Mouse (Mus musculus): ENCODE measurements around the gene Chmp2a.

Gene Chmp2a

DNA sequence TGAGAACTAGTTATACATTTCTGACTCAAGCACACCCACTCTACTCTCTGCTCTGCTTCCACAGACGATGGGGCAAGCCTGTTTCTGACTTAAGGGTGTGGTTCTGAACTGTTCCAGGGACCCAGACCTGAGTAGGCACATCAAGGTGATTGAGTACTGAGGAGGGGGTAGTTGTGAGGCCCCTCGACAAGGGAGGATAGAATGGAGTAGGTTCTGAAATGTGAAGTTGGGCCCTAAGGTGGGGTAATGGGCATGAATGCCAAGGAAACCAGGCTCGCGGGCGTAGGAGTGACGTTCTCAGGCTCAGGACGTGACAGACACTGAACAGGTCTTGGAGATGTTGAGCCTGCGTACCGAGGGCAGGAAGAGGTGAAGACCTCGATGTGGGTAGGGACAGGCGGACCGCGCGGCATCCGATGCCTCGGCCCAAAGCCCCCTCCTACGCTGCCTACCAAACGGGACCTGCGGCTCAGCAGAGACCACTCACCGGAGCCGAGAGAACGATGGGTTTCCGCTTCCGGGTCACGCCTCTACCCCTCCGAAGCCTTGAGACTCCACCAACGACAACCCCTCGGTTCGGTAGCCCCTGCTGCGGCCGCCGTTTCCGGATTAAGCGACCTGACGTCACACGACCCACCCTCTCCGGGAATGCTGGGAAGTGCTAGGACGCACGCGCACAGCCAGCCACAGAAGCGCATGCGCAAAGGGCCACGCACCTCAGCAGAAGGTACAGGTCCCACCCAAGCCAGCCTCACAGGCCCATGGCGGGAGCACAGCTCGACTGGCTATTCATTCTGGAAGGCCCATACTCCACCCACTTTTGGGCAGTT, at the start of gene Chmp2a:
Chmp2a (minus strand) TSS at position 660 of the 830 bp plus-strand sequence.
- ChIA-PET CTCF (interaction anchor here in 1 of 4 experiments (1.4 kb wide), 1 partner anchor 24 kb away, joined by 3 read pairs; the partner anchor contains the start of gene Zbtb45), POLR2A (interaction anchor here in 3 of 4 experiments (0.9 to 21.4 kb wide), 33 partner anchors 7 to 154 kb away, joined by 3 to 694 read pairs (median 7); partner anchors contain the start of genes Rps5 (in 3 of the 3), Zbtb45 (in 3 of the 3), Zfp446 (in 3 of the 3) and Mzf1 (in 2 of the 3))

GRCm38 (mm10) chr7:13072293-13072692, 37.7 kb upstream of the Chmp2a start:
- POLR2A ChIA-PET = interaction anchor here in 1 of 4 experiments (0.7 to 2.4 kb wide), 2 partner anchors 13 to 39 kb away, joined by 3 to 8 read pairs; no protein-coding TSS in a partner anchor
- CTCF ChIA-PET = interaction anchor here in 3 of 4 experiments (0.6 to 2.9 kb wide), 4 partner anchors 14 to 439 kb away, joined by 3 to 8 read pairs (median 4); no protein-coding TSS in a partner anchor

- ChIA-PET CTCF (interaction anchor here in 2 of 4 experiments (0.6 to 0.7 kb wide), 3 partner anchors 10 to 85 kb away, joined by 8 to 14 read pairs (median 11); partner anchors contain the start of gene Vmn1r86 (in 1 of the 2)), POLR2A (interaction anchor here in 1 of 4 experiments (1.4 kb wide), 1 partner anchor 141 kb away, joined by 3 read pairs; the partner anchor contains the start of gene Rps5)
Measured at GRCm38 (mm10) chr7:13063399-13063798, 28.8 kb upstream of the Chmp2a start.

DNA sequence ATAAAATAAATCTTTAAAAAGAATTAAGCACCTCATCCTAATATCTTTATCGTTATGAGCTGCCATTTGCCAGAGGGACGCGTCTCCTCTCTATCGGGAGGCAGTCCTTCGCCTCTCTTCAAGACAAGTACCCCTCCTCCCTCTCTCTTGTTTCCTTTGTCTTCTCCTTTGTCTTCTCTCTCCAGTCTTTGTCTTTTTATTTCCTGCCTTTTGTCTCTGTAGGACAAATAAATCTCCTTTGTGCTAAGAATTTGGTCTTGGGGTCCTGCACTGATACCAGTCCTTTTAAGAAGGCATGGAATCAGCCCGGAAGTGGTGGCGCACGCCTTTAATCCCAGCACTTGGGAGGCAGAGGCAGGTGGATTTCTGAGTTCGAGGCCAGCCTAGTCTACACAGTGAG, 24.9 kb upstream of the Chmp2a start:
- POLR2A ChIA-PET = interaction anchor here in 3 of 4 experiments (0.6 to 5.3 kb wide), 18 partner anchors 12 to 257 kb away, joined by 3 to 34 read pairs (median 4); partner anchors contain the start of genes Lig1 (in 1 of the 3), Rps5 (in 1 of the 3), Ube2m (in 1 of the 3) and Zbtb45 (in 1 of the 3)
- CTCF ChIA-PET = interaction anchor here in 3 of 4 experiments (0.5 to 1.2 kb wide), 4 partner anchors 10 to 229 kb away, joined by 3 read pairs; partner anchors contain the start of gene Zbtb45 (in 1 of the 3)

GRCm38 (mm10) chr7:13056913-13057700, 22.5 kb upstream of the Chmp2a start:
- ChIA-PET POLR2A (interaction anchor here in 3 of 4 experiments (0.7 to 5.3 kb wide), 14 partner anchors 13 to 245 kb away, joined by 3 to 34 read pairs (median 5); partner anchors contain the start of genes Rps5 (in 2 of the 3), Ube2m (in 1 of the 3), Zbtb45 (in 1 of the 3) and Zfp446 (in 1 of the 3)), CTCF (interaction anchor here in 2 of 4 experiments (0.7 to 1.1 kb wide), 3 partner anchors 14 to 183 kb away, joined by 3 read pairs; partner anchors contain the start of gene Zbtb45 (in 1 of the 2))

DNA sequence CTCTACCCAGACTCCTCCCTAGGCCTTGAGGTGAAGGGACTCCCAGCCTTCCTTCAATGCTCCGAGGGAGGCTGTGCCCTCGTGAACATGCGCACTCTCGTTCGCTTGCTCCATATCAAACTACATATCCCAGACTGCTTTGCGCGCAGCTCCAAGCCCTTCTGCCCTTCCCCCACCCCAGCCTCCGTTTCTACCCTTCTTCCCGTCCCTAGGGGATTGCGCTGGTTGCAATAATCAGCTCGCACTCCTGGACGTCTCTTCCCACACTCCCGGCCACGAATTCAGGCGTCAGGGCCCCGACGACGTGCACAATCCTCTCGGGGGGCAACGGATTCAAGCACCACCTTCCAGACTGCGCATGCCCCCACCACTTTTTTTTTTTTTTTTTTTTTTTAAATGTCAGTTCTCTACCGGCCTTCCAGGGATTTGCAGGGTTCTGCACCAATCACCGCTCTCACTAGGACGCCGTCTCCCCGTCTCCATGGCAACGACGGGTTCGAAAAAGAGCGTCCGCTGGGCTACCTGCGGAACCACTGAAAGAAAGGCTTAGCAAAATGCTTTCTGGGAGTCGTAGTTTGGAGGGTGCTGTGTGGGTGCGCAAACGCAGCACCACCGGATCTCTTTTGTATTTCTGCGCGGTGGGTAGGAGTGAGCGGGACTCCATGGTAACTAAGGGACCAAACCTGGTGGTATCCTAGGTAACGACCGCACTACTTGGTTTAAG, 19.8 kb upstream of the Chmp2a start, which contains the start of gene Mzf1:
Mzf1 (minus strand) TSS at position 478 of the 724 bp plus-strand sequence.
- CTCF ChIA-PET = interaction anchor here in 3 of 4 experiments (0.8 to 1.3 kb wide), 3 partner anchors 44 to 146 kb away, joined by 4 to 8 read pairs (median 5); partner anchors contain the start of gene Zbtb45 (in 2 of the 3)
- POLR2A ChIA-PET = interaction anchor here (0.5 to 3.7 kb wide), 37 partner anchors 11 to 241 kb away, joined by 3 to 29 read pairs (median 4); partner anchors contain the start of genes Zbtb45 (in 4 of the 4), Rps5 (in 3 of the 4), Zfp446 (in 3 of the 4) and Chmp2a (in 2 of the 4)

GRCm38 (mm10) chr7:13053961-13054286, 19.3 kb upstream of the Chmp2a start:
- ChIA-PET POLR2A (interaction anchor here (0.8 to 3.7 kb wide), 38 partner anchors 11 to 242 kb away, joined by 3 to 29 read pairs (median 4); partner anchors contain the start of genes Zbtb45 (in 4 of the 4), Rps5 (in 3 of the 4), Zfp446 (in 3 of the 4) and Chmp2a (in 2 of the 4)), CTCF (interaction anchor here in 3 of 4 experiments (0.8 to 1.3 kb wide), 3 partner anchors 44 to 145 kb away, joined by 4 to 8 read pairs (median 5); partner anchors contain the start of gene Zbtb45 (in 2 of the 3))

GRCm38 (mm10) chr7:13053501-13053900, 18.9 kb upstream of the Chmp2a start:
- POLR2A ChIA-PET = interaction anchor here (0.6 to 3.7 kb wide), 28 partner anchors 10 to 242 kb away, joined by 3 to 29 read pairs (median 4); partner anchors contain the start of genes Ube2m (in 2 of the 4), Zbtb45 (in 2 of the 4), Chmp2a (in 1 of the 4) and Lig1 (in 1 of the 4)
- CTCF ChIA-PET = interaction anchor here in 3 of 4 experiments (0.5 to 1.3 kb wide), 3 partner anchors 43 to 458 kb away, joined by 3 to 5 read pairs (median 4); partner anchors contain the start of gene Zbtb45 (in 2 of the 3)

DNA sequence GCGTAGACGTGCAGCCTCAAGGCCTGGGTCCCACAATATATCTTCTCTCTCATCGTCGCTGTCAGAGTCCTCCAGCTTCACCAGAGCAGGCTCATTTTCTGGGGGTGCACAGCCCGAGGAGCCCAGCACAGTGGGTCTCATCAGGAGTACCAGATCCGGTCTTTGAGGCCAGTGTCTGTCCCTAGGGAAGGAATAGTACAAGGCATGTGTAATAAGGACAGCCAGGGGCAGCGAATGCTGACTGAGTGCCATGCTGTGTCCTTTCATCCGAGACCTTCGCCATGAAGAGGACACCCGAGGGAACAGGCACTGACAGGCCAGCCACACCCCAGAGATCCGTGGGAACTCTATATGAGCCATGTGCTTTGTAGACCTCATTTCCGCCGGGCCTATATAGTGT, 18.4 kb upstream of the Chmp2a start:
- CTCF ChIA-PET = interaction anchor here in 3 of 4 experiments (0.5 to 1.3 kb wide), 3 partner anchors 43 to 459 kb away, joined by 3 to 4 read pairs (median 3); partner anchors contain the start of gene Zbtb45 (in 2 of the 3)
- POLR2A ChIA-PET = interaction anchor here in 3 of 4 experiments (0.6 to 3.7 kb wide), 22 partner anchors 10 to 172 kb away, joined by 3 to 29 read pairs (median 4); partner anchors contain the start of genes Ube2m (in 2 of the 3), Rps5 (in 1 of the 3), Slc27a5 (in 1 of the 3) and Zbtb45 (in 1 of the 3)

DNA sequence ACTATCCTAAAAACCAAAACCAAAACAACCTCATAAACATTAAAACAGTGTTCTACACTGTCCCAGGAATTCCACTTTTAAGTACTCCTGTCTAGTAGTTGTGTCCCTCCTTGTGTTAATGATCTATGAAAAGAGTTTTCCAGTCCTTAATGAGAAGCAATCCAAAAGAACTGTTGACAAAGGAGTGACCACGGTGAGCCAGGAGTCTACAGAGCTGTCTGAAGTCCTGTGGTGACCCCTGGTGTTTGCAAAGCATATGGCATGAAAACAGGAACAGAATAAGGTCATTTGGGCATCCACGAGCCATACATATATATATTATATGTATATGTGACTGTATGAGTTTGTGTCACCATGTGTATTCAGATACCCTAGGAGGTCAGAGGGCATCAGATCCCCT, 11.5 kb upstream of the Chmp2a start:
- ChIA-PET CTCF (interaction anchor here in 2 of 4 experiments (0.6 to 1.0 kb wide), 5 partner anchors 36 to 137 kb away, joined by 3 to 7 read pairs (median 3); no protein-coding TSS in a partner anchor), POLR2A (interaction anchor here in 1 of 4 experiments (0.5 to 2.2 kb wide), 6 partner anchors 13 to 232 kb away, joined by 3 to 6 read pairs (median 3); partner anchors contain the start of genes Lig1 and Zfp446)

DNA sequence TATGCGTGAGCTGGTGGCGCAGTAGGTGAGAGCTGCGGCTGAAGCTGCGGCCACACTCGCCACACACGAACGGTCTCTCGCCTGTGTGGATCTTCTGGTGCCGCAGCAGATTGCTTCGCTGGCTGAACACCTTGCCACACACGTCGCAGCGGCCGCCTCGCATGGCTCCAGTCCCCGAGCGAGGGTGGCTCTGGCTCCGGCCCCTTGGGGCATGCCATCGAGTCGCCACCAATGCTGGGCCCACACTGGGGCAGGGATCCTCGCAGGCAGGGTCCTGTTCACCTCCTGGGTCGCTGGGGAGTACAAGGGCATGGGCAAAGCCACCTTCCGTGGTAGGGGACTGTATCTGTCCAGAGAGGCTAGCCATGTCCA, 9.6 kb upstream of the Chmp2a start:
- ChIA-PET CTCF (interaction anchor here in 3 of 4 experiments (0.6 to 2.5 kb wide), 7 partner anchors 11 to 149 kb away, joined by 3 to 17 read pairs (median 4); partner anchors contain the start of gene Zbtb45 (in 2 of the 3)), POLR2A (interaction anchor here (0.7 to 21.4 kb wide), 46 partner anchors 9 to 306 kb away, joined by 3 to 694 read pairs (median 8); partner anchors contain the start of genes Rnf225 (in 3 of the 4), Zfp446 (in 3 of the 4), Chmp2a (in 2 of the 4) and Rps5 (in 2 of the 4))

- POLR2A ChIA-PET = interaction anchor here (0.7 to 21.4 kb wide), 70 partner anchors 8 to 307 kb away, joined by 3 to 694 read pairs (median 5); partner anchors contain the start of genes Zfp446 (in 4 of the 4), Rnf225 (in 3 of the 4), Rps5 (in 3 of the 4) and Chmp2a (in 2 of the 4)
- CTCF ChIA-PET = interaction anchor here (0.6 to 2.5 kb wide), 11 partner anchors 12 to 149 kb away, joined by 3 to 17 read pairs (median 4); partner anchors contain the start of genes Zbtb45 (in 3 of the 4) and Rps5 (in 1 of the 4)
Measured at GRCm38 (mm10) chr7:13043445-13044253, 9.0 kb upstream of the Chmp2a start.

DNA sequence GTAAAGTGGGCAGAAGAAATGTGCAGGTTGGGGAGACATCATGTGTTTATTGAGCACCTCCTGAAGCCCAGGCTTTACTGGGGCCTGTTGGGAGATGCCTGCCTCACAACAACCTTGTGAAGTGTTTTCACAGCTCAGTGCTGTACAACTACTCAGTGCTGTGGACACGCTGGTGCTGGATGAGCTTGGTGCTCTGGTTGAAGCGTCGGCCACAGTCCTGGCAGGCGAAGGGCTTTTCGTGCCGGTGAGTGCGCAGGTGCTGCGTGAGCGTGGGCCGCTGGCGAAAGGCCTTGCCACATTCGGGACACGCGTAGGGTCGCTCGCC, 8.5 kb upstream of the Chmp2a start:
- ChIA-PET CTCF (interaction anchor here (0.7 to 2.5 kb wide), 12 partner anchors 15 to 212 kb away, joined by 3 to 17 read pairs (median 3); partner anchors contain the start of genes Zbtb45 (in 3 of the 4) and Rps5 (in 1 of the 4)), POLR2A (interaction anchor here (0.6 to 21.4 kb wide), 67 partner anchors 9 to 247 kb away, joined by 3 to 694 read pairs (median 5); partner anchors contain the start of genes Zfp446 (in 4 of the 4), Rps5 (in 3 of the 4), Chmp2a (in 2 of the 4) and Lig1 (in 2 of the 4))

DNA sequence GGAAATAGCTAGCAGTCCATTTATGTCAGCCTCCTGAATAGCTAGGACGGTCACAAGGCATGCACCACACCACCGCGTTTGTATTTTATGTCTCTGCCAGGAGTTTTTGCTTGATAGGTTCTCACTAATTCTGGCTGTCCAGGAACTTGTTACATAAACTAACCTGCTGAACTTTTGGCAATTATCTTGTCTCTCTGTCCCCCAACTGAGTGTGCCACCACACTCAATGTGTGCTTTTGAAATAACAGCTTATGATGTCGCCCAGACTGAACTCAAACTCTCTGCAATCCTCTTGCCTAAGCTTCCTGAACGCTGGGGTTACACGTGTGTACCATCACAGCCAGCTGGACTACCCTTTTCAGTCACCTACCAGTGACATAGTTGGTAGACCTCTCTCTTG, 7.9 kb upstream of the Chmp2a start:
- POLR2A ChIA-PET = interaction anchor here (0.6 to 21.4 kb wide), 52 partner anchors 8 to 235 kb away, joined by 3 to 694 read pairs (median 6); partner anchors contain the start of genes Rps5 (in 3 of the 4), Zfp446 (in 3 of the 4), Chmp2a (in 2 of the 4) and Lig1 (in 2 of the 4)
- CTCF ChIA-PET = interaction anchor here (0.6 to 2.5 kb wide), 11 partner anchors 25 to 212 kb away, joined by 3 to 17 read pairs (median 4); partner anchors contain the start of genes Zbtb45 (in 3 of the 4) and Rps5 (in 1 of the 4)

Data from embryonic stem cell, embryonic (primary cell).